Mouse (Mus musculus) heart, embryonic 14.5 days (tissue): ENCODE data around the gene Myl4. TPM values are rescaled to one million over a fixed set of nuclear protein-coding genes. Genes with fewer than 3 reads are reported as not detected.

Experiments
- ATAC-seq: fragments of 200-750 bp; cut with Nextera tagmentation; 2 replicates; pipeline ENCODE4 v1.8.0; 2017; ENCODE audit warnings: low read depth, moderate TSS enrichment; ENCODE audit not compliant: insufficient number of reproducible peaks, insufficient read depth, low FRiP score
- H3K27ac ChIP-seq, 2 experiments: fragments of 200-500 bp in 1 of 2; fragments of 300-500 bp in 1 of 2; sonication (generic) in 1 of 2; replicated peaks in 1 of 2; 2 replicates each; pipeline ENCODE4 v1.5.1; 2012 to 2014; ENCODE audit warnings: low read depth in 2 of 2, low read length in 2 of 2, control low read depth in 1 of 2, mild to moderate bottlenecking in 1 of 2, mixed read lengths in 1 of 2; ENCODE audit not compliant: control insufficient read depth in 1 of 2, insufficient read depth in 1 of 2
- H3K27me3 ChIP-seq: fragments of 300-500 bp; sonication (generic); 2 replicates; pipeline ENCODE4 v1.6.1; 2014; ENCODE audit warnings: mild to moderate bottlenecking, low read length, control low read depth; ENCODE audit not compliant: control insufficient read depth, insufficient read depth
- H3K36me3 ChIP-seq: fragments of 300-500 bp; sonication (generic); 2 replicates; pipeline ENCODE4 v1.6.1; 2014; ENCODE audit warnings: mild to moderate bottlenecking, control low read depth, low read length, mixed read lengths; ENCODE audit not compliant: control insufficient read depth, insufficient read depth
- H3K4me1 ChIP-seq, 2 experiments: fragments of 200-500 bp in 1 of 2; fragments of 300-500 bp in 1 of 2; sonication (generic) in 1 of 2; 2 replicates each; pipeline ENCODE4 v1.6.1; 2012 to 2014; ENCODE audit warnings: low read length in 2 of 2, control low read depth in 1 of 2, mixed read lengths in 1 of 2; ENCODE audit not compliant: control insufficient read depth in 2 of 2, insufficient read depth in 2 of 2
- H3K4me2 ChIP-seq: fragments of 300-500 bp; sonication (generic); 2 replicates; pipeline ENCODE4 v1.6.1; 2014; ENCODE audit warnings: mild to moderate bottlenecking, low read length
- H3K4me3 ChIP-seq, 2 experiments: fragments of 200-500 bp in 1 of 2; fragments of 300-500 bp in 1 of 2; sonication (generic) in 1 of 2; 2 replicates each; pipeline ENCODE4 v1.5.1; 2012 to 2014; ENCODE audit warnings: low read length in 2 of 2, mild to moderate bottlenecking in 2 of 2, control low read depth in 1 of 2, low read depth in 1 of 2, moderate library complexity in 1 of 2; ENCODE audit not compliant: control insufficient read depth in 1 of 2, insufficient read depth in 1 of 2
- H3K9ac ChIP-seq: fragments of 300-500 bp; sonication (generic); 2 replicates; pipeline ENCODE4 v1.6.1; 2014; ENCODE audit warnings: mild to moderate bottlenecking, low read length
- H3K9me3 ChIP-seq: fragments of 300-500 bp; sonication (generic); 2 replicates; pipeline ENCODE4 v1.6.1; 2016; ENCODE audit warnings: low read length, control low read depth; ENCODE audit not compliant: control insufficient read depth
- WGBS: fragments of 180-500 bp; shearing (Covaris S2); extraction: QIAGEN DNeasy Blood & Tissue Kit; methylation state at CpG from one replicate; pipeline ENCODE4 v1.1.7; 2014; 5-methylcytosine and 5-hydroxymethylcytosine counted together
- polyA plus RNA-seq: library from polyadenylated mRNA; unstranded; fragments of >200 nt; fragmentation: Nextera tagmentation; extraction: Ambion mirVana; gene quantifications from 2 replicates; pipeline ENCODE4 v1.2.1, GENCODE M21; 2014

Gene Myl4
- polyA plus RNA-seq, 1 experiment from 2014 or later: 2,941 TPM

- 0 out of 2 replicates have a peak overlapping the region, but pooled peaks have one; percentile 26 for H3K4me2 ChIP-seq
- 0 out of 2 replicates have a peak overlapping the region, but pooled peaks have one; percentile 21 for H3K9ac ChIP-seq
- peak; percentile 69; the same call in 1 of the 2 replicates for ATAC-seq
- H3K4me1 ChIP-seq: peaks cover 20 to 58% of the 10 kb centered on the region in 2 experiments
- H3K27me3 ChIP-seq: no peaks in the 10 kb centered on the region
- WGBS: 2% methylated on average over 2 of the region's 2 CpGs
- no peak overlapping the region for H3K4me3 ChIP-seq
- peak overlapping the region; percentile 85 to 88 for H3K27ac ChIP-seq
- no peaks in the 10 kb centered on the region for H3K9me3 ChIP-seq
- no peaks in the 10 kb centered on the region for H3K36me3 ChIP-seq
Measured at GRCm38 (mm10) chr11:104560971-104561370, 10.5 kb downstream of the Myl4 start.

- Histone ChIP-seq H3K27me3 (no peaks in the 10 kb centered on the region), H3K27ac (peak overlapping the region; percentile 29 to 45; a peak in 3 of 4 replicates), H3K4me2 (no peak overlapping the region), H3K9me3 (no peaks in the 10 kb centered on the region), H3K4me3 (no peak overlapping the region), H3K9ac (no peak overlapping the region), H3K4me1 (peaks cover 32 to 69% of the 10 kb centered on the region in 2 experiments), H3K36me3 (no peaks in the 10 kb centered on the region)
- ATAC-seq: no peak
- 12% methylated on average over 1 of the region's 1 CpGs for WGBS
Measured at GRCm38 (mm10) chr11:104563496-104563895, 13.0 kb downstream of the Myl4 start.

GRCm38 (mm10) chr11:104565172-104565571 lies 14.7 kb downstream of the Myl4 start:
- no peaks in the 10 kb centered on the region for H3K36me3 ChIP-seq
- H3K4me1 ChIP-seq: peaks cover 29 to 54% of the 10 kb centered on the region in 2 experiments
- H3K9ac ChIP-seq: no peak overlapping the region
- H3K27ac ChIP-seq: peak overlapping the region in 1 of 2 experiments; percentile 41; a peak in 1 of 4 replicates
- H3K9me3 ChIP-seq: peaks cover 5% of the 10 kb centered on the region; the same call in 1 of the 2 replicates
- H3K4me2 ChIP-seq: no peak overlapping the region
- 69% methylated on average over 9 of the region's 9 CpGs for WGBS
- H3K27me3 ChIP-seq: no peaks in the 10 kb centered on the region
- ATAC-seq: no peak
- H3K4me3 ChIP-seq: no peak overlapping the region

GRCm38 (mm10) chr11:104566097-104566496 lies 15.6 kb downstream of the Myl4 start:
- H3K9me3 ChIP-seq: peaks cover 5% of the 10 kb centered on the region; the same call in 1 of the 2 replicates
- no peak overlapping the region for H3K4me3 ChIP-seq
- H3K4me2 ChIP-seq: no peak overlapping the region
- H3K4me1 ChIP-seq: peaks cover 23 to 46% of the 10 kb centered on the region in 2 experiments
- no peaks in the 10 kb centered on the region for H3K36me3 ChIP-seq
- WGBS: 51% methylated on average over 6 of the region's 6 CpGs
- no peak overlapping the region for H3K9ac ChIP-seq
- ATAC-seq: no peak
- H3K27ac ChIP-seq: peak overlapping the region; percentile 10 to 41; a peak in 2 of 4 replicates
- no peaks in the 10 kb centered on the region for H3K27me3 ChIP-seq

- Histone ChIP-seq H3K27ac (peak overlapping the region in 1 of 2 experiments; percentile 41; a peak in 1 of 4 replicates), H3K27me3 (no peaks in the 10 kb centered on the region), H3K36me3 (no peaks in the 10 kb centered on the region), H3K9ac (no peak overlapping the region), H3K4me1 (peaks cover 21 to 39% of the 10 kb centered on the region in 2 experiments), H3K4me2 (no peak overlapping the region), H3K4me3 (no peak overlapping the region), H3K9me3 (peaks cover 5% of the 10 kb centered on the region; the same call in 1 of the 2 replicates)
- no peak for ATAC-seq
- WGBS: 78% methylated on average over 2 of the region's 2 CpGs
Measured at GRCm38 (mm10) chr11:104566796-104567195, 16.3 kb downstream of the Myl4 start.

- H3K9me3 ChIP-seq: peaks cover 5% of the 10 kb centered on the region; the same call in 1 of the 2 replicates
- no peaks in the 10 kb centered on the region for H3K36me3 ChIP-seq
- peaks cover 24 to 45% of the 10 kb centered on the region in 2 experiments for H3K4me1 ChIP-seq
- no peak overlapping the region for H3K4me3 ChIP-seq
- no peak overlapping the region for H3K9ac ChIP-seq
- no peaks in the 10 kb centered on the region for H3K27me3 ChIP-seq
- no peak overlapping the region for H3K4me2 ChIP-seq
- peak overlapping the region; percentile 10 to 12; a peak in 3 of 4 replicates for H3K27ac ChIP-seq
- 44% methylated on average over 9 of the region's 9 CpGs for WGBS
- ATAC-seq: 0 out of 2 replicates have a peak, but pooled peaks have one; percentile 22
Measured at GRCm38 (mm10) chr11:104567736-104568135, 17.3 kb downstream of the Myl4 start.

GRCm38 (mm10) chr11:104568326-104568725 lies 17.9 kb downstream of the Myl4 start:
- Histone ChIP-seq H3K9me3 (peaks cover 5% of the 10 kb centered on the region; the same call in 1 of the 2 replicates), H3K9ac (no peak overlapping the region), H3K4me1 (peaks cover 24 to 44% of the 10 kb centered on the region in 2 experiments), H3K27me3 (no peaks in the 10 kb centered on the region), H3K4me2 (no peak overlapping the region), H3K4me3 (no peak overlapping the region), H3K27ac (peak overlapping the region in 1 of 2 experiments; percentile 12; a peak in 3 of 4 replicates), H3K36me3 (no peaks in the 10 kb centered on the region)
- 94% methylated on average over 4 of the region's 4 CpGs for WGBS
- no peak for ATAC-seq
